In genomic region chr17:63970239-63970638, GRCm38 (mm10) we compare ENCODE assay signal across 12 mouse cellular contexts.
DNase-seq lines count a peak whose midpoint lies in the region; ATAC-seq and TF ChIP-seq lines count a peak whose summit lies in the region.
"Had no signal": no experiment of that assay in that cellular context is flagged by ENCODE, and none has a peak within 500 bp of the region (broad histone marks: within the 10 kb centered on the region; RNA-seq: fewer than 3 reads in every experiment).

No protein-coding gene starts in this region.

- no peak overlapping the region for H3K4me3 ChIP-seq in hindbrain, embryonic 13.5 days
- H3K4me3 ChIP-seq in hindbrain, embryonic 11.5 days (ENCODE audit: low read depth, low read length), result no peak overlapping the region
- no peak overlapping the region for H3K4me3 ChIP-seq in MEL (ENCODE audit: control insufficient read depth in 1 of 2, insufficient read depth in 1 of 2, low read depth in 2 of 2, low read length in 2 of 2)
- H3K4me3 ChIP-seq: limb, embryonic 10.5 days had no signal

- in situ Hi-C loops in Patski (cut with MboI; ENCODE audit: low pct_unique_long_range_greater_than_20kb), result no loop called here

- intact Hi-C loops in left cerebral cortex, postnatal 10 days (cut with DNase I), result no loop called here

- DNase-seq in hindbrain, embryonic 11.5 days (ENCODE audit: low spot score), result no peak
- DNase-seq in MEL (ENCODE audit: low read depth, low spot score) (peak; percentile 57), Patski (ENCODE audit: low read depth, low spot score) (peak; percentile 2)
- DNase-seq in lung, postnatal 36 days, result peak; percentile 30
- DNase-seq in natural killer cell, adult 2 months (ENCODE audit: low spot score in 2 of 2), result no peak
- DNase-seq in left cerebral cortex, postnatal 10 days (ENCODE audit: extremely low spot score in 1 of 2, low spot score in 2 of 2), result no peak
- DNase-seq: adrenal gland, postnatal 25 days; cerebellum, adult 18-20 months; thymus, postnatal 25 days had no signal

- ATAC-seq in hindbrain, embryonic 13.5 days (ENCODE audit: low FRiP score), result no peak
- no peak for ATAC-seq in hindbrain, embryonic 11.5 days (ENCODE audit: low FRiP score)
- peak; percentile 39 for ATAC-seq in Patski
- ATAC-seq: intestine, postnatal 0 days had no signal

- H3K36me3 ChIP-seq in hindbrain, embryonic 13.5 days, result no peaks in the 10 kb centered on the region
- no peaks in the 10 kb centered on the region for H3K36me3 ChIP-seq in hindbrain, embryonic 11.5 days (ENCODE audit: control insufficient read depth, insufficient read depth, low read length)
- peaks cover 0 to 10% of the 10 kb centered on the region in 2 experiments; a peak in 2 of 4 replicates for H3K36me3 ChIP-seq in MEL (ENCODE audit: control insufficient read depth in 1 of 2, insufficient read depth in 2 of 2, low read length in 2 of 2)
- H3K36me3 ChIP-seq: limb, embryonic 10.5 days had no signal

- no peak for TF ChIP-seq POLR2A in MEL (IDR thresholded peaks at IDR 0.05; ENCODE audit: control insufficient read depth in 1 of 2, insufficient read depth in 1 of 2, low read depth in 1 of 2, low read length in 2 of 2, poor library complexity in 1 of 2)

- TF ChIP-seq CTCF in MEL (IDR thresholded peaks at IDR 0.05 in 2 of 3, conservative IDR thresholded peaks at IDR 0.05 in 1 of 3; ENCODE audit: control insufficient read depth in 1 of 3, insufficient read depth in 1 of 3, low read depth in 2 of 3, low read length in 3 of 3, poor library complexity in 1 of 3, severe bottlenecking in 1 of 3) (no peak), Patski (IDR thresholded peaks at IDR 0.05) (no peak)

- H3K4me1 ChIP-seq in hindbrain, embryonic 13.5 days (replicated peaks), result peaks cover 11% of the 10 kb centered on the region
- H3K4me1 ChIP-seq in hindbrain, embryonic 11.5 days (replicated peaks; ENCODE audit: control insufficient read depth, insufficient read depth, low read length), result no peaks in the 10 kb centered on the region
- peaks cover 5 to 9% of the 10 kb centered on the region in 2 experiments for H3K4me1 ChIP-seq in MEL (ENCODE audit: control insufficient read depth in 1 of 2, insufficient read depth in 2 of 2, low read length in 2 of 2)
- H3K4me1 ChIP-seq: limb, embryonic 10.5 days had no signal

- peak overlapping the region; percentile 74 for H3K27ac ChIP-seq in hindbrain, embryonic 13.5 days
- H3K27ac ChIP-seq in hindbrain, embryonic 11.5 days (ENCODE audit: low read depth, low read length), result no peak overlapping the region
- H3K27ac ChIP-seq in MEL (ENCODE audit: control insufficient read depth, low read depth, low read length), result no peak overlapping the region
- H3K27ac ChIP-seq: limb, embryonic 10.5 days had no signal

- H3K79me2 ChIP-seq in MEL (ENCODE audit: control insufficient read depth, insufficient read depth, low read length, poor library complexity), result no peaks in the 10 kb centered on the region

- POLR2A ChIA-PET in Patski (lab: Charles Lee), result no interaction called here

- H3K27me3 ChIP-seq in hindbrain, embryonic 13.5 days, result no peaks in the 10 kb centered on the region
- H3K27me3 ChIP-seq in hindbrain, embryonic 11.5 days (ENCODE audit: control insufficient read depth, insufficient read depth, low read length), result no peaks in the 10 kb centered on the region
- H3K27me3 ChIP-seq in MEL (ENCODE audit: control insufficient read depth in 1 of 2, insufficient read depth in 2 of 2, low read length in 2 of 2), result no peaks in the 10 kb centered on the region
- no peaks in the 10 kb centered on the region for H3K27me3 ChIP-seq in Patski

- 49% methylated on average over 5 of the region's 5 CpGs for WGBS in hindbrain, embryonic 13.5 days
- 52% methylated on average over 5 of the region's 5 CpGs for WGBS in hindbrain, embryonic 11.5 days

- no peak overlapping the region for H3K4me2 ChIP-seq in hindbrain, embryonic 13.5 days
- no peak overlapping the region for H3K4me2 ChIP-seq in hindbrain, embryonic 11.5 days (replicated peaks; ENCODE audit: low read depth, low read length)

- peak; percentile 60 to 68 for TF ChIP-seq EP300 in MEL (IDR thresholded peaks at IDR 0.05; ENCODE audit: low read depth in 1 of 2, low read length in 2 of 2)

- H3K9ac ChIP-seq in hindbrain, embryonic 13.5 days, result no peak overlapping the region
- H3K9ac ChIP-seq in hindbrain, embryonic 11.5 days (ENCODE audit: low read depth, low read length), result no peak overlapping the region
- H3K9ac ChIP-seq in MEL (ENCODE audit: control insufficient read depth, low read depth, low read length, poor library complexity, severe bottlenecking), result no peak overlapping the region

- no peak for TF ChIP-seq RAD21 in MEL (IDR thresholded peaks at IDR 0.05; ENCODE audit: low read depth, low read length)

- CTCF ChIA-PET in Patski (lab: Charles Lee), result interaction anchor here (1.1 kb wide), 1 partner anchor 25 kb away, joined by 4 read pairs; no protein-coding TSS in a partner anchor

- H3K9me3 ChIP-seq in hindbrain, embryonic 13.5 days, result no peaks in the 10 kb centered on the region
- no peaks in the 10 kb centered on the region for H3K9me3 ChIP-seq in hindbrain, embryonic 11.5 days (ENCODE audit: control insufficient read depth, low read length)
- no peaks in the 10 kb centered on the region for H3K9me3 ChIP-seq in MEL (replicated peaks; ENCODE audit: insufficient read depth, low read length)
- H3K9me3 ChIP-seq: limb, embryonic 10.5 days had no signal

TF ChIP-seq in MEL, 35 proteins besides CTCF, POLR2A, EP300 and RAD21:
- TF ChIP-seq KAT2A (conservative IDR thresholded peaks at IDR 0.05; ENCODE audit: low read depth, low read length) (no peak), USF2 (IDR thresholded peaks at IDR 0.05; ENCODE audit: borderline replicate concordance in 1 of 2, insufficient read depth in 1 of 2, low read depth in 1 of 2, low read length in 2 of 2) (no peak), POLR2AphosphoS2 (IDR thresholded peaks at IDR 0.05; ENCODE audit: low read length) (no peak), TBP (IDR thresholded peaks at IDR 0.05; ENCODE audit: low read depth, low read length) (peak; percentile 39; the same call in 1 of the 2 replicates), MAFK (IDR thresholded peaks at IDR 0.05; ENCODE audit: borderline replicate concordance, low read depth, low read length) (no peak), TCF12 (IDR thresholded peaks at IDR 0.05; ENCODE audit: low read depth, low read length) (peak; percentile 63), TAL1 (IDR thresholded peaks at IDR 0.05; ENCODE audit: low read length) (peak; percentile 70), ZC3H11A (IDR thresholded peaks at IDR 0.05; ENCODE audit: low read depth, low read length) (no peak), GATA1 (IDR thresholded peaks at IDR 0.05; ENCODE audit: low read depth, low read length) (peak; percentile 73), MYB (IDR thresholded peaks at IDR 0.05; ENCODE audit: low read depth, low read length) (no peak), GABPA (IDR thresholded peaks at IDR 0.05; ENCODE audit: low read depth, low read length) (no peak), ZMIZ1 (IDR thresholded peaks at IDR 0.05; ENCODE audit: low read depth, low read length) (no peak), NELFE (IDR thresholded peaks at IDR 0.05; ENCODE audit: low read depth, low read length) (no peak), RCOR1 (IDR thresholded peaks at IDR 0.05; ENCODE audit: low read depth, low read length) (peak; percentile 88), ETS1 (IDR thresholded peaks at IDR 0.05; ENCODE audit: low read depth, low read length) (no peak), MAZ (IDR thresholded peaks at IDR 0.05; ENCODE audit: low read depth, low read length) (no peak), POLR2AphosphoS5 (IDR thresholded peaks at IDR 0.05; ENCODE audit: borderline replicate concordance, low read depth, low read length) (no peak), SIN3A (IDR thresholded peaks at IDR 0.05; ENCODE audit: low read length) (no peak)

Comparison
In these comparisons a context has a peak if more than half of its experiments do, and no peak if none do; other contexts are left out.
1. DNase-seq: peak in MEL (single experiment), Patski (single experiment) and lung, postnatal 36 days (single experiment); none in hindbrain, embryonic 11.5 days (single experiment), natural killer cell, adult 2 months (0 of 2) and left cerebral cortex, postnatal 10 days (0 of 2).